Mouse (Mus musculus) mouse embryonic stem cell (cell line): ENCODE data around the gene Rpl39l.
"Not testable (repeated sequence)": the region's sequence is repeated elsewhere in the genome, so short reads cannot be mapped to it uniquely, and the experiment has no call there.

Source experiments
- in situ Hi-C, 2 experiments: fragments of 300-500 bp; cut with MboI; formaldehyde crosslinking; loops; 1 replicate in 1 of 2; 3 replicates in 1 of 2; pipeline ENCODE4 v1.14.3; 2019 to 2020; ENCODE audit warnings: low sequenced_read_pairs in 2 of 2, low pct_unique_long_range_greater_than_20kb in 1 of 2, mixed read lengths in 1 of 2; ENCODE audit not compliant: unreplicated experiment in 1 of 2

Gene Rpl39l

DNA sequence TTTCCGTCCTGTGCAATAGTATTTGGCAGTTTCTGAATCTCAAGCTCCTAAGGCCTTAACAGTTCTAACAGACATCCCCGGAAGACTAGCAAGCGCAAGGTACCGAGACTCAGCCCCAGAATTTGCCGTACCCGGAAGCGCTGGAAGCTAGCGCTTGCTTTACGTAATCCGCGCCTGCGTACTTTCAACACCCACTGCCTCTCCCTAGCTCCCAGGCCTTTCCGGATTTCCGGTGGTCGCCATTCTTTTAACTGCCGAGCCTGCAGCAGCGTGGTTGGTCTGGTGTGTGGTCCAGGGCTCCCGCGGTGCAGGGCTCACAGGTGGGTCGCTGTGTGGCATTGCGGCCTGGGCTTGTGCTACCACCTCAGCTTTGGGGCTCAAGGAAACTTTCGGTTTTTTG lies at the start of gene Rpl39l:
Rpl39l (plus strand) TSS at position 222 of the 400 bp plus-strand sequence.
- in situ Hi-C loops, result no loop called here

DNA sequence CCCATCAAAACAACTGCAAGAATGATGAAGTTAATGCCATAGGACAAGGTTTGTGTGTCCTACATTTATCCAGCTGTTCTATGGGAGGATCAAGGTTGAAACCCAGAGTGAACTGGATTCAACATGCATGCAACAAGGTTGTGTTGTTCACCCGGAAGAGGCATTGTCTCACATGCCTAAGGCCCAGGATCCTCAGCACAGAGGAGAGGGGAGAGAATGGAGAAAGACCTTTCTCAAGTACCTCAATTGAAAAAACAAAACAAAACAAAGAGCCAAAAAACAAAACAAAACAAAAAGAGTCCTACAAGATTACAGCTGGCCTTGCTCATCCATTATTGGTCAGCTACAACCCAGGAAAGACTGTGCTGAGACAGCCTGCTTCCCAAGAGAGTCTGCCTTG lies 42.4 kb upstream of the Rpl39l start:
- in situ Hi-C loops, result no loop called here

DNA sequence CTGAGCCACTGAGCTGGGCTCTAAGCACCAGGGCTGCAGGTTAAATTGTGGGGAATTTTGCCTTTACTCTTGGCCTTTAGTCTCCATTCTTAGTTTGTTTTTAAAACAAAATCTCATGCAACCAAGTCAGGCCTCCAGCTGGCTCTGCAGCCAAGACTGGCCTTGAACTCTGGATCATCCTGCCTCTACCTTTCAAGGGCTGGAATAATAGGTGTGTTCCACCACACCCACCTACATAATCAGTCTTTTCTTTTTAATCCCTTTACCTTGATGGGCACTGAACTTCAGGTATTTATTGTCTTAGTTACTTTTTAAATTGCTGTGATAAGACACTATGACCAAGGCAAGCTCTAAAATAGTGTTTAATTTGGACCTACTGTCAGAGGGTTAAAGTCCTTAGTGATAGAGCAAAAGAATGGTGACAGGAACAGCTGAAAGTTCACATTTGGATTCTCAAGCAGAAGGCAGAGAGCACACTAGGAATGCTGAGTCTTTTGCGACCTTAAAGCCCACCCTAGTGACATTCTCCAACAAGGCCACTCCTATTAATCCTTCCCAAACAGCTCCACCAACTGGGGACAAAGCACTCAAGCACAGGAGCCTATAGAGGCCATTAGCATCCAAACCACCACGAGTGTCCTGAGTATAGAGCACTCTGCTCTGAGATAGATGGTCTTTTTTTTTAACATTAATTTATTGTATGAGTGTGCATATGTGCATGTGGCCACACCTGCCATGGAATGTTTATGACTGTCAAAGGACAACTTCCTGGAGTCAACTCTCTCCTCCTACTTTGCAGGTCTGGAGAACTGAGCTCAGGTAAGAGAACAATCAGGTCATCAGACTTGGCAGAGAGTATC lies 40.7 kb upstream of the Rpl39l start:
- in situ Hi-C loops, result no loop called here

DNA sequence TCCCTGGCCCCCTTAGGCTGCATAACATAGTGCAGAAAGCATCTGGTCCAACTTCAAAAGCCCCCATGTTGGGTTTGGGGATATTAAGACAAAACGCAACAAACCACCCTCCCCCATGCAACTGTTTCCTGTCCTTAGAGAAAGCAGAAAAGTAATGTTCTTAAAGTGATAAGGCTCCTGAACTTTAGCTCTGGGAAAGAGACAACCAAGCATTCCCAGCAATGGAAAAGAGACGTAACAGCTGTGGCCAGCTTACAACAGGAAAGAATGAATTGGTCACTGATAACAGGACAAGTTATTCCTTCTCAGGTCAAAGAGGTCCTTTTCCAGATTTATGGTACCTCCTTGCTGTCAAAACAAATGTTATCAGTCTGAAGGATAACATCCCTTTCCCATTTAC lies 26.9 kb upstream of the Rpl39l start:
- in situ Hi-C loops, result no loop called here

DNA sequence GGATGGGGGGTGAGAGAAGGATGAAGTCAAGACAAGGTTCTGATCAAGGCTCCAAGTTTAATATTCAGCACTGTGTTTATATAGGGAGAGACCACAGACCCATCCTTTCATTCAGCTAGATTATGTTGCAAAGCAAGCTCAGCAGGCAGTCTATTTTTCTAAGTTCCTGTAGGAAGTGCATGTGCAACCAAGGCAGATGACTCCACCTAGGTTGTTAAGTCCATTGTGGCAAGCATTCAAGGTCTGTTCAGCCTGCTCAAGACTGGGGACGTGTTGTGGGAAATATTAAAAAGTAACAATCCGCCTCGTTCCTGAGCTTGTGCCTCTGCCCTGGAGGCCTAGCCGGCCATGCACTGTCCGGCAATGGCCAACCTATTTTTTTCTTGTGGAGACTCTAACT lies 22.6 kb upstream of the Rpl39l start:
- in situ Hi-C loops, result no loop called here

DNA sequence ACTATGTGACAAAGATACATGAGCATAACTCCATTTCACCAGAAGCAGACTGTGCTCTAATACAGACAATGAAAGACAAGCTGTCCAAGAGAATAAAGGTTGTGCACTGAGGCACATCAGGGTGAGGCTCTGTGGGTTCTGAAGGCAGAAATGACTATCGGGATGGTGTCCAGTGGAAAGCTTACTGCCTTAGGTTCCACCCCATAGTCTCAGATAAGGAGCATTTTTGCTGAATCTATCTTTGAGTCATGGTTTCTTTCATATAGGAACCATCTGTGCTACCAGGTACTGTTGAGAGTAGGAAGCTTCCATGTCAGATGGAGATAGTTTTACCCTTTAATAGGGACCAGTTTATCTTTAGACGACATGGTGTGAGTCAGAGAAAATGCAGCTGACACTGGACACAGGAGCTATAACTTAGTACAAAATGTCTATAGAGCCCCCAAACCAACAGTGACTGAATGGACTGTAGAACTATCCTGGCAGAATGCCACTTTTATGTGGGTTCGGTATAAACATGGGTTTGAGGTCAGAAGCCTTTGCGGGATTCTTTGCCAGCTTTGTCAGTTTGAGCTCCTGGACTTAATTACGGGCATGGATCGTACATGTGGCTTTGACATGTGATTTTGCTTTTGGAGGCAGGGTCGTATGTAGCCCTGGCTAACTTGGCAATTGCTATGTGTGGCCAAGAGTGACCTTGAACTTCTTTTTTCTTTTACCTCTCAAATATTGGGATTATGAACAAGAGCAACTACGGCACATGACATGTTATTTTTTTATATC lies 712 bp upstream of the Rpl39l start:
- in situ Hi-C loops, result no loop called here

DNA sequence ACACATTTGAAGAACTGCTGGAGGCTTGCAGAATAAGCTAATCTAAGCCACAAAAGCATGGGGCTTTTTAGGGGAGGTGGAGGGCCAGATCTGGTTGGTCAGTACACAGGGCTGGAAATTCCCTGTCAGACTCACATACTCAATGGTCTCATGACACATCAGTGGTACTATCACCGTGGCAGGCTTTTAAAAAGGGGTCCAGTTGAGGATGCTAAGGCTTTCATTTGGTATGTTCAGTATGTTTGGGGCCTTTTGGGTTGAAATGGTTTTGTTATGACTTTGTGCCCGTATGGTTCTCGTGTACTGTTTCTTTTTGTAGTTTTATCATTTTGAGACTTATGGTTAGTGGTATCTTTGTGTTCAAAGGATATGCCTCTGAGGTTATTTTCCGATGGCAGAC lies 1.2 kb downstream of the Rpl39l start:
- in situ Hi-C loops, result no loop called here

DNA sequence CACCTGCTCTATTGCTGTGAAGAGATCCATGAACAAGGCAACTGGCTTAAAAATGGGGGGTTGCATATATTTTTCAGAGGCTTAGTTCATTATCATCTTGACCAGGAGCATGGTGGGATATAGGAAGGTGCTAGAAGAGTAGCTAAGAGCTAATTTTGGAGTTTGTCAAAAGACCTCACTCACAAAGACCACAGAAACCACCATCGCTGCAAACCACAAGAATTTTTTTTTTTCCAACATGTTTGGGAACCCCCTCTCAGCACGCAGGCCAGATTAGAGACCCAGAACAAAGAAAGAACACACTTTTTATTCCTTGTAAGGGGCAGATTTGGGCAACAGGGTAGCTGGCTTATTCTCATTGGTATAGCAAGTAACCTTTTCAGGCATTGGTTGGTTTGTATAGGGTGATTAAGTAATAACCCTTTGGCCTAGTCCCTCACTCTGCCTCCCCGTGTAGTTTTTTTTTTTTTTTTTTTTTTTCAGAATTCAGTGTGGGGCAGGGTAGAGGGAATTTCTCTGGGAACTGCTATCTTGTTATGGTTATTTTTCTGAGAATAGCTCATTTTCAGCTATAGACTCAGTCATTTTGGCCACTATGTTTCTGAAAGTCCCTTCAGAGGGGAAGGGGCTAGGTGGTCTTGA lies 2.3 kb downstream of the Rpl39l start:
- in situ Hi-C loops, result no loop called here

DNA sequence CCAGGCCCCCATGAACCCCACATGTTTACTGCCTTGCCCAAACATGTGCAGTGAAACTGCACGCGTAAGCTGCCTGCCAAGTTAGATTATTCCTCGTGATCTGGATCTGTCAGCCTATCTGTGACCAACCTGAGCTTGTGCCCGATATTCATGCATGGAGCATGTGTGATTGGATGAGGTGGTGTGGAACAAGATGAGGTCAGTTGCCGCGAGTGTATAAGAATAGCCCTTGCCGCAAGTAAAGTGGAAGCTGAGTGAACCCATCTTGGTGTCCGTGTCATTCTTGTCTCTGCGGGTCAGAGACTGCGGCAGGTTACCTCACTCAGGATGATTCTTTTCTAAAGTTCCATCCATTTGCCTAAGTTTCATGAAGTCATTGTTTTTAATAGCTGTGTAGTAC lies 17.4 kb downstream of the Rpl39l start:
- in situ Hi-C loops, result not testable (repeated sequence)

DNA sequence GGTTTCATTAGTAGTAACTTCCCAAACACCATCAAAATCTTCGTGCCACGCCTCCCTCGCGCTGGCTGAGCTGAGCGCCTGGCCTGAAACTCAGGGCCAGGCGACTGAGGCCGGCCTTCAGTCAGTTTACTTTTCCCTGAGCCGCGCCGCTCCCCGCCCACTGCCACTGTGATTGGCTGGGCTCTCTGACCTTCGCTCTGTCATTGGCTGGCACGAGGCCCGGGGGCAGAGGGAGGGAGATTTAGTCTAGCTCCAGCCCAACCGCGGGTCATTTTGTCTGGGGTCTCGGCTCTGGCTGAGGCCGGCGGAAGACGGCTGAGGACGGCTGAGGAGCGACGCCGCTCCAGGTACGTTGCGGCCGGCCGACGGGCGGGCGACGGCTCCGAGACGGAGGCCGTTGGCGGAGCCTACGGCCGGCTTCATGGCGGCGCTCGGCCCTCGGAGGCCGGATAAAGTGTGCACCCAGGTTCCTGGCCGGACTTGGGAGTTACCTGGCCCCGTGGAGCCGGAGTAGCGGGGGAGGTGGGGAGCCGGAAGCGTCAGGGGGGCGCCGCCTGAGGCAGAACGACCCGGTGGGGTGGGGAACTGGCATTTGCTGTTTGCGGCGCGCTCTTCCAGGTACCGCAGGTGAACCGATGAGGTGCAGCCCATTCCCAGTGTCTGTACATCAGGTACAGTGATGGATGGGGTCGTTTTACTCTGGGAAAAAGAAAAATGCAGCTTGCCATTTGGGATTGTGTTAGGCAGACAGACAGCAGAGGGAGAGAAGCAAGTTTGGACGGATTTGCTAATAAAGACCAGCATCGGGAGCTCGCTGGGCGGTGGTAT lies 22.9 kb downstream of the Rpl39l start, which contains the start of gene Atf7ip2:
Atf7ip2 (plus strand) TSS at position 34 of the 828 bp plus-strand sequence.
- in situ Hi-C loops, result no loop called here

DNA sequence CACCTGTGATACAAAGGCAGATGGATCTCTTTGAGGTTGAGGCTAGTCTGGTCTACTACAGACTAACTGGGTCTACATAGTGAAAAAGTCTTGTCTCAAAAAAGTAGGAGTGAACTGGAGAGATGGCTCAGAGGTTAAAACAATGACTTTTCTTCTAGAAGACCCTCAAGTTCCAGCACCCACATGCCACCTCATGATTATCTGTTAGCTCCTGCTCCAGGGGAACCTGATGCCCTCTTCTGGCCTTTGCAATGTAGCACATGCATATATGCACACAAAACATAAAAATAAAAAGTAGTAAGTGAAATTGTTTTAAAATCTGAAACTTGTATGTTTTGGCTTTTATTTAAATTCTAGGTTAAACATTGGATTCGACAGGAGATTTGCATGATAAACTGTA lies 38.8 kb downstream of the Rpl39l start:
- in situ Hi-C loops, result no loop called here

DNA sequence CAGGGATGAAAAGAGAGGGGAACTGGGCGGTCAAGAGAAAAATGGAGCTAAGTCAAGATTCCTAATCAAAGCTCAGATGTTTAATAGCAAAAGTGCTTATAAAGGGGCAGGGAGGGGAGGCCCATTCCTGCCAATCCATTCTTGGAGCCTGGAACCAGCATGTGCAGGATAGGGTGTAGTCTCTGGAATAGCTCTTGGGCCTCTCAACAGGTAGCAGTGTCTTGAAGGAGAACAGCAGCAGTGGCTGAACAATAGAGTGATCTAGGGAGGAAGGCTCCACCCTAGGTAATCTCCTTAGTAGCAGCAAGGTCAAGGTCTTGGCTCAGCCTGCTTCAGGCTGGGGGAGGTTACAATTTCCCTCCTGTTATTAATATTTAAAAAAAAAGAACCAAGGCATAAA lies 46.3 kb downstream of the Rpl39l start:
- in situ Hi-C loops, result not testable (repeated sequence)

DNA sequence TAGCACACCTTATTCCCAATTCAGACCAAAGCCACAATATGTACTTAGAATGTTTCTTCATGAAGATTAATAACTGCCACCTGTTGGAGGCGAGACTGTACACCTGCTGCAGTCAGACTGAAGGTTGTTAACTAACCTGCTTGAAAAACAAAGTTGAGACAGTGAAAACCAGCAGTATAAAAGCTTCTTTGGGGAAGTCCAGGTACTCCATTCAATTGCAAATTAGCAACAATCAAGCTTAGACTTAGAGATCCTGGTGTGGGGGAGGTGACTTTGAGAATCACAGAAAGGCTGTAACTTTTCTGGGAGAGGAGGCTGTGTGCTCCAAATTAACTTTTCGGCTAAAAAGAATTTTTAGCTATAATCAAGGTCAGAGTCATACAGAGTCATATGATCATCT lies 47.0 kb downstream of the Rpl39l start:
- in situ Hi-C loops, result not testable (repeated sequence)
